Mouse (Mus musculus) CH12.LX (cell line): ENCODE measurements around the gene Mdga1. TPM values are rescaled to one million over a fixed set of nuclear protein-coding genes. Genes with fewer than 3 reads are reported as not detected.

ENCODE experiments used
- DNase-seq: peaks from one replicate; pipeline ENCODE4 v3.0.0-alpha.2; 2013; ENCODE audit errors: extremely low read depth
- H3K27ac ChIP-seq: 2 replicates; pipeline ENCODE4 v1.5.1; 2012; ENCODE audit warnings: low read depth, mild to moderate bottlenecking, control low read depth, moderate library complexity; ENCODE audit not compliant: insufficient read depth
- H3K27me3 ChIP-seq: replicated peaks from 2 replicates; pipeline ENCODE3; 2012; ENCODE audit warnings: inconsistent platforms
- H3K36me3 ChIP-seq, 2 experiments: replicated peaks in 1 of 2; 2 replicates each; pipeline versions ENCODE3 to v1.6.1; 2012; ENCODE audit warnings: inconsistent platforms in 1 of 2, low read length in 1 of 2, mild to moderate bottlenecking in 1 of 2, mixed read lengths in 1 of 2, moderate library complexity in 1 of 2; ENCODE audit not compliant: control insufficient read depth in 1 of 2, insufficient read depth in 1 of 2
- H3K4me1 ChIP-seq, 2 experiments: 2 replicates each; pipeline ENCODE4 v1.6.1; 2012; ENCODE audit warnings: inconsistent platforms in 1 of 2, moderate library complexity in 1 of 2; ENCODE audit not compliant: insufficient read depth in 2 of 2, control insufficient read depth in 1 of 2
- H3K4me2 ChIP-seq: 2 replicates; pipeline ENCODE4 v1.6.1; 2012; ENCODE audit warnings: low read depth, mild to moderate bottlenecking, control low read depth; ENCODE audit not compliant: poor library complexity, insufficient read depth, severe bottlenecking
- H3K4me3 ChIP-seq, 3 experiments: fragments of 150-350 bp in 1 of 3; sonication (generic) in 1 of 3; replicated peaks in 1 of 3; 2 replicates each; pipeline versions ENCODE3 to v1.5.1; 2011 to 2012; ENCODE audit warnings: low read depth in 2 of 3, low read length in 2 of 3, mild to moderate bottlenecking in 2 of 3, moderate library complexity in 2 of 3, control low read depth in 1 of 3, improper control_type of control experiment in 1 of 3, inconsistent platforms in 1 of 3, mixed read lengths in 1 of 3; ENCODE audit not compliant: poor library complexity in 1 of 3
- H3K79me2 ChIP-seq: replicated peaks from 2 replicates; pipeline ENCODE4 v1.6.1; 2012; ENCODE audit warnings: mild to moderate bottlenecking, moderate library complexity; ENCODE audit not compliant: control insufficient read depth, poor library complexity, insufficient read depth, severe bottlenecking; ENCODE audit errors: extremely low read depth
- H3K9ac ChIP-seq: 2 replicates; pipeline ENCODE4 v1.6.1; 2012; ENCODE audit warnings: low read depth, mild to moderate bottlenecking, control low read depth, moderate library complexity; ENCODE audit not compliant: insufficient read depth
- H3K9me3 ChIP-seq: replicated peaks from 2 replicates; pipeline ENCODE3; 2012; ENCODE audit warnings: low read length, inconsistent platforms, mixed read lengths
- BHLHE40 ChIP-seq: IDR thresholded peaks from 2 replicates; pipeline ENCODE4 v1.6.1; 2011; ENCODE audit warnings: mild to moderate bottlenecking, low read depth, low read length, improper control_type of control experiment
- CHD1 ChIP-seq: IDR thresholded peaks from 2 replicates; pipeline ENCODE4 v1.6.1; 2012; ENCODE audit warnings: low read depth, low read length, improper control_type of control experiment, inconsistent platforms
- CTCF ChIP-seq, 2 experiments: IDR thresholded peaks in 1 of 2; conservative IDR thresholded peaks in 1 of 2; 2 replicates each; pipeline ENCODE4 v1.5.1; 2011 to 2012; ENCODE audit warnings: low read depth in 2 of 2, low read length in 2 of 2, improper control_type of control experiment in 1 of 2, inconsistent platforms in 1 of 2, mild to moderate bottlenecking in 1 of 2, moderate library complexity in 1 of 2
- ELF1 ChIP-seq: IDR thresholded peaks from 2 replicates; pipeline ENCODE4 v1.6.1; 2014; ENCODE audit warnings: low read depth, mild to moderate bottlenecking, inconsistent platforms, low read length, improper control_type of control experiment
- EP300 ChIP-seq: IDR thresholded peaks from 2 replicates; pipeline ENCODE4 v1.6.1; 2011; ENCODE audit warnings: low read length, improper control_type of control experiment
- ETS1 ChIP-seq: conservative IDR thresholded peaks from 2 replicates; pipeline ENCODE4 v1.6.1; 2012; ENCODE audit warnings: low read depth, mild to moderate bottlenecking, inconsistent platforms, low read length, improper control_type of control experiment, moderate library complexity
- JUN ChIP-seq: IDR thresholded peaks from 2 replicates; pipeline ENCODE4 v1.6.1; 2011; ENCODE audit warnings: low read depth, mild to moderate bottlenecking, low read length, improper control_type of control experiment, moderate library complexity; ENCODE audit not compliant: insufficient read depth
- JUND ChIP-seq: conservative IDR thresholded peaks from 2 replicates; pipeline ENCODE4 v1.6.1; 2011; ENCODE audit warnings: low read depth, low read length, improper control_type of control experiment
- KAT2A ChIP-seq: IDR thresholded peaks from 2 replicates; pipeline ENCODE4 v1.6.1; 2012; ENCODE audit warnings: low read length, improper control_type of control experiment, inconsistent platforms; ENCODE audit not compliant: insufficient replicate concordance
- MAZ ChIP-seq: IDR thresholded peaks from 2 replicates; pipeline ENCODE4 v1.6.1; 2012; ENCODE audit warnings: low read depth, mild to moderate bottlenecking, inconsistent platforms, low read length, improper control_type of control experiment, moderate library complexity
- MXI1 ChIP-seq: IDR thresholded peaks from 2 replicates; pipeline ENCODE4 v1.6.1; 2011; ENCODE audit warnings: mild to moderate bottlenecking, low read depth, low read length, improper control_type of control experiment
- MYC ChIP-seq: IDR thresholded peaks from 2 replicates; pipeline ENCODE4 v1.6.1; 2011; ENCODE audit warnings: low read depth, mild to moderate bottlenecking, improper control_type of control experiment, low read length
- NELFE ChIP-seq: IDR thresholded peaks from 2 replicates; pipeline ENCODE4 v1.6.1; 2011; ENCODE audit warnings: low read depth, low read length, improper control_type of control experiment
- NRF1 ChIP-seq: IDR thresholded peaks from 2 replicates; pipeline ENCODE4 v1.6.1; 2014; ENCODE audit warnings: low read depth, mild to moderate bottlenecking, inconsistent platforms, low read length, improper control_type of control experiment, moderate library complexity
- PAX5 ChIP-seq: IDR thresholded peaks from 2 replicates; pipeline ENCODE4 v1.6.1; 2012; ENCODE audit warnings: low read length, inconsistent platforms, mixed read lengths
- POLR2A ChIP-seq: IDR thresholded peaks from 2 replicates; pipeline ENCODE4 v1.6.1; 2011; ENCODE audit warnings: low read depth, mild to moderate bottlenecking, improper control_type of control experiment, low read length
- POLR2AphosphoS2 ChIP-seq: IDR thresholded peaks from 2 replicates; pipeline ENCODE4 v1.6.1; 2011; ENCODE audit warnings: low read depth, low read length, improper control_type of control experiment
- RAD21 ChIP-seq: IDR thresholded peaks from 2 replicates; pipeline ENCODE4 v1.6.1; 2011; ENCODE audit warnings: low read depth, mild to moderate bottlenecking, low read length, improper control_type of control experiment, moderate library complexity
- RCOR1 ChIP-seq: conservative IDR thresholded peaks from 2 replicates; pipeline ENCODE4 v1.6.1; 2012; ENCODE audit warnings: low read depth, mild to moderate bottlenecking, inconsistent platforms, low read length, improper control_type of control experiment
- SIN3A ChIP-seq: IDR thresholded peaks from 2 replicates; pipeline ENCODE4 v1.6.1; 2012; ENCODE audit warnings: low read length, improper control_type of control experiment, inconsistent platforms
- SMC3 ChIP-seq: IDR thresholded peaks from 2 replicates; pipeline ENCODE4 v1.6.1; 2011; ENCODE audit warnings: low read depth, low read length, improper control_type of control experiment
- TCF12 ChIP-seq: IDR thresholded peaks from 2 replicates; pipeline ENCODE4 v1.6.1; 2014; ENCODE audit warnings: low read depth, mild to moderate bottlenecking, inconsistent platforms, low read length, improper control_type of control experiment
- UBTF ChIP-seq: IDR thresholded peaks from 2 replicates; pipeline ENCODE4 v1.6.1; 2012; ENCODE audit warnings: low read depth, mild to moderate bottlenecking, inconsistent platforms, low read length, improper control_type of control experiment, moderate library complexity
- USF1 ChIP-seq: IDR thresholded peaks from 2 replicates; pipeline ENCODE4 v1.6.1; 2014; ENCODE audit warnings: low read depth, mild to moderate bottlenecking, inconsistent platforms, low read length, improper control_type of control experiment
- ZC3H11A ChIP-seq: IDR thresholded peaks from 2 replicates; pipeline ENCODE4 v1.6.1; 2012; ENCODE audit warnings: low read depth, mild to moderate bottlenecking, inconsistent platforms, low read length, improper control_type of control experiment
- ZKSCAN1 ChIP-seq: IDR thresholded peaks from 2 replicates; pipeline ENCODE4 v1.6.1; 2012; ENCODE audit warnings: low read depth, inconsistent platforms, low read length, improper control_type of control experiment, borderline replicate concordance
- dilution Hi-C: fragments of 300-500 bp; cut with MboI; formaldehyde crosslinking; loops from 2 replicates; pipeline ENCODE4 v1.14.3; 2020; ENCODE audit warnings: low sequenced_read_pairs; ENCODE audit not compliant: extremely low pct_unique_long_range_greater_than_20kb, extremely low pct_ligation_motif_present
- in situ Hi-C: fragments of 300-500 bp; cut with MboI; formaldehyde crosslinking; loops from 3 replicates; pipeline ENCODE4 v1.14.3; 2019; ENCODE audit warnings: low sequenced_read_pairs, low pct_ligation_motif_present, low pct_unique_long_range_greater_than_20kb, mixed read lengths
- polyA plus RNA-seq: library from polyadenylated mRNA; unstranded; fragments of >175 nt; gene quantifications from 2 replicates; pipeline ENCODE4 v1.2.1, GENCODE M21; 2012; ENCODE audit warnings: low read depth; ENCODE audit not compliant: insufficient read length
- total RNA-seq, 2 experiments: library from RNA; depleted of rRNA; stranded (reverse); fragments of 300-350 nt in 1 of 2; fragments of >200 nt in 1 of 2; gene quantifications; 2 replicates each; pipeline ENCODE4 v1.2.3; 2012 to 2014

The Mdga1 gene
- total and polyA plus RNA-seq, 3 experiments = 0.29 to 0.39 (median 0.38) TPM

- H3K4me3 ChIP-seq = no peak overlapping the region
- dilution Hi-C loops = no loop called here
- no peak overlapping the region for H3K27ac ChIP-seq
- no peaks in the 10 kb centered on the region for H3K4me1 ChIP-seq
- H3K9ac ChIP-seq = no peak overlapping the region
- H3K27me3 ChIP-seq = peaks cover 12% of the 10 kb centered on the region
- no peak overlapping the region for H3K4me2 ChIP-seq
- H3K36me3 ChIP-seq = no peaks in the 10 kb centered on the region
- in situ Hi-C loops = no loop called here
- TF ChIP-seq MYC (no peak), MAZ (no peak), USF1 (no peak), SMC3 (no peak), UBTF (no peak)
- no peaks in the 10 kb centered on the region for H3K79me2 ChIP-seq
- peaks cover 2% of the 10 kb centered on the region for H3K9me3 ChIP-seq
- DNase-seq = no peak
Observed at GRCm38 (mm10) chr17:29918791-29919551, 50.9 kb downstream of the Mdga1 start.

DNA sequence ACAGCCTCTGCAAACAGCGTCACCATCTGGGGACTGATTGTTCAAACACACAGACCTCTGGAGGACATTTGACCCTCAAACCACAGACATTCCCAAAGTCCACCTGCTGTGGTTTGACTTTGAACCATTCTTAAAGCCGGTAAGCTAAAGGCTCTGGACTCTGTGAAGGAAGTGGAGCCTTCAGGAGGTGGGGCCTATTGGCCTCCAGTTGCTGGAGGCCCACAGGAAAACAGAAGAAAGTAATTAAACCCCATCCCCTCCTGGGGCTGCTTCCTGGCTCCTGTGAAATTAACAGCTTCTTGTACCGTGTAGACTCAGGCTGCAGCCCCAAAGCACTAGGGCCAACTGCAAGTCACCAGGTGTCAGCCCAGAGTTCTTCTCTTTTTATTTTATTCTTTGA, 52.9 kb downstream of the Mdga1 start:
- H3K27ac ChIP-seq = no peak overlapping the region
- no peak overlapping the region for H3K9ac ChIP-seq
- no peaks in the 10 kb centered on the region for H3K9me3 ChIP-seq
- peaks cover 8% of the 10 kb centered on the region for H3K27me3 ChIP-seq
- no peak for TF ChIP-seq BHLHE40
- no peak for TF ChIP-seq JUND
- no peak for TF ChIP-seq ELF1
- TF ChIP-seq TCF12 = no peak
- no peak for TF ChIP-seq JUN
- no peak for TF ChIP-seq POLR2AphosphoS2
- no peak for TF ChIP-seq CHD1
- H3K4me1 ChIP-seq = no peaks in the 10 kb centered on the region
- no peaks in the 10 kb centered on the region for H3K36me3 ChIP-seq
- in situ Hi-C loops = no loop called here
- dilution Hi-C loops = no loop called here
- no peak for DNase-seq
- H3K4me2 ChIP-seq = no peak overlapping the region
- no peaks in the 10 kb centered on the region for H3K79me2 ChIP-seq
- no peak overlapping the region for H3K4me3 ChIP-seq

- no peak for DNase-seq
- no peaks in the 10 kb centered on the region for H3K4me1 ChIP-seq
- H3K36me3 ChIP-seq = no peaks in the 10 kb centered on the region
- H3K9me3 ChIP-seq = no peaks in the 10 kb centered on the region
- dilution Hi-C loops (no loop called here), in situ Hi-C loops (no loop called here)
- no peak overlapping the region for H3K4me3 ChIP-seq
- peaks cover 6% of the 10 kb centered on the region for H3K27me3 ChIP-seq
- H3K4me2 ChIP-seq = no peak overlapping the region
- no peaks in the 10 kb centered on the region for H3K79me2 ChIP-seq
- no peak overlapping the region for H3K27ac ChIP-seq
- H3K9ac ChIP-seq = no peak overlapping the region
- TF ChIP-seq NELFE = no peak
- TF ChIP-seq NRF1 = no peak
- TF ChIP-seq ZKSCAN1 = no peak
- TF ChIP-seq CTCF (conservative IDR thresholded peaks at IDR 0.05 in 1 of 2, IDR thresholded peaks at IDR 0.05 in 1 of 2; ENCODE audit: low read depth in 2 of 2, low read length in 2 of 2) = no peak
- no peak for TF ChIP-seq JUN
- no peak for TF ChIP-seq SMC3
- TF ChIP-seq EP300 = no peak
- TF ChIP-seq USF1 = no peak
- no peak for TF ChIP-seq MXI1
- TF ChIP-seq PAX5 = no peak
- TF ChIP-seq ETS1 = no peak
- no peak for TF ChIP-seq SIN3A
- TF ChIP-seq RAD21 = no peak
- TF ChIP-seq RCOR1 = no peak
- TF ChIP-seq MAZ = no peak
- TF ChIP-seq KAT2A = no peak
- TF ChIP-seq CHD1 = no peak
- TF ChIP-seq POLR2A = no peak
- no peak for TF ChIP-seq ZC3H11A
Observed at GRCm38 (mm10) chr17:29915820-29916219, 54.1 kb downstream of the Mdga1 start.
